In genomic region chr19:52788802-52789201, GRCm38 (mm10) we compare ENCODE assay signal across 26 mouse cellular contexts.
"Had no signal": no experiment of that assay in that cellular context is flagged by ENCODE, and none has a peak within 500 bp of the region (broad histone marks: within the 10 kb centered on the region; RNA-seq: fewer than 3 reads in every experiment).

No protein-coding gene starts in this region.

- H3K4me2 ChIP-seq: heart, embryonic 11.5 days; heart, embryonic 13.5 days; heart, embryonic 15.5 days; hindbrain, embryonic 12.5 days; hindbrain, embryonic 14.5 days; intestine, embryonic 15.5 days; limb, embryonic 12.5 days; liver, embryonic 11.5 days; liver, embryonic 13.5 days had no signal

- H3K9me3 ChIP-seq: heart, embryonic 13.5 days; heart, embryonic 15.5 days; hindbrain, embryonic 10.5 days; hindbrain, embryonic 12.5 days; intestine, embryonic 15.5 days; limb, embryonic 10.5 days; limb, embryonic 12.5 days had no signal

- ATAC-seq: hindbrain, embryonic 16.5 days; inflammation-experienced regulatory T-cells, adult 6 months; intestine, embryonic 15.5 days; intestine, postnatal 0 days had no signal

- H3K36me3 ChIP-seq: heart, embryonic 13.5 days; heart, embryonic 15.5 days; hindbrain, embryonic 10.5 days; hindbrain, embryonic 12.5 days; intestine, embryonic 15.5 days; limb, embryonic 10.5 days; limb, embryonic 12.5 days; liver, embryonic 13.5 days had no signal

- DNase-seq: gastrocnemius, postnatal 14 days; gastrocnemius, postnatal 36 days; heart, adult 2 months; heart, postnatal 4 days; kidney, adult 18-20 months; kidney, adult 8-10 months; kidney, postnatal 10 days; kidney, postnatal 25 days; kidney, postnatal 4 days; liver; liver, embryonic 13.5 days had no signal

- H3K27ac ChIP-seq: heart, adult 2 months; heart, embryonic 13.5 days; heart, embryonic 15.5 days; hindbrain, embryonic 10.5 days; hindbrain, embryonic 12.5 days; hindbrain, embryonic 14.5 days; intestine, embryonic 15.5 days; layer of hippocampus, adult 2 months; left cerebral cortex, adult 2 months; limb, embryonic 10.5 days; limb, embryonic 12.5 days; liver, embryonic 13.5 days had no signal

- H3K9ac ChIP-seq: heart, embryonic 13.5 days; heart, embryonic 15.5 days; hindbrain, embryonic 12.5 days; hindbrain, embryonic 14.5 days; intestine, embryonic 15.5 days; limb, embryonic 12.5 days; liver, embryonic 13.5 days had no signal

- H3K27me3 ChIP-seq: heart, embryonic 13.5 days; heart, embryonic 15.5 days; hindbrain, embryonic 12.5 days; intestine, embryonic 15.5 days; limb, embryonic 12.5 days; liver, embryonic 13.5 days had no signal

- H3K4me3 ChIP-seq: heart, adult 2 months; heart, embryonic 13.5 days; heart, embryonic 15.5 days; hindbrain, embryonic 10.5 days; hindbrain, embryonic 12.5 days; intestine, embryonic 15.5 days; layer of hippocampus, adult 2 months; left cerebral cortex, adult 2 months; limb, embryonic 10.5 days; limb, embryonic 12.5 days; liver, embryonic 13.5 days had no signal

- H3K4me1 ChIP-seq: heart, embryonic 13.5 days; heart, embryonic 15.5 days; hindbrain, embryonic 10.5 days; hindbrain, embryonic 12.5 days; intestine, embryonic 15.5 days; limb, embryonic 10.5 days; limb, embryonic 12.5 days; liver, embryonic 13.5 days had no signal
